Mouse (Mus musculus): ENCODE results near the gene Ttll11.

Gene Ttll11

DNA sequence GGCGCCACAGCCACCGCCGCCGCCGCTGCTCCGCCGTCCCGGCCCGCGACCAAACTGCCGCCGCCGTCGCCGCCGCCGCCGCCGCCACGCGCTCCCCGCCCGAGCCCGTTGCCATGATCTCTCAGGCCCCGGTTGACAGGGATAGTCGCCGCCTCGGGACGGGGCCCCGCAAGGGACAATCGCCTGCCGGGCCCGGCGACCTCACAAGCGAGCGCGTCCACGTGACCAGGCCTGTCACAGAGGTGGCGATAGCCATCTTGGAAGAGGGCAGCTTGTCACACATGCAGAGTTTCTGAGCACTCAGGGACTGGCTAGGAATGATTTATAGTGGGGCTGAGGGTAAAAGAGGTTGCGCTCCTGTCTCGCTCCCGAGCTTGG lies at the start of gene Ttll11:
TSS of gene Ttll11 (minus strand) at position 270 of the 378 bp plus-strand sequence.
- CTCF ChIA-PET = interaction anchor here in 2 of 4 experiments (0.6 to 1.1 kb wide), 3 partner anchors 30 to 215 kb away, joined by 3 to 4 read pairs (median 3); no protein-coding TSS in a partner anchor
- POLR2A ChIA-PET = interaction anchor here in 3 of 4 experiments (1.0 to 1.6 kb wide), 6 partner anchors 11 to 123 kb away, joined by 3 to 7 read pairs (median 3); no protein-coding TSS in a partner anchor

DNA sequence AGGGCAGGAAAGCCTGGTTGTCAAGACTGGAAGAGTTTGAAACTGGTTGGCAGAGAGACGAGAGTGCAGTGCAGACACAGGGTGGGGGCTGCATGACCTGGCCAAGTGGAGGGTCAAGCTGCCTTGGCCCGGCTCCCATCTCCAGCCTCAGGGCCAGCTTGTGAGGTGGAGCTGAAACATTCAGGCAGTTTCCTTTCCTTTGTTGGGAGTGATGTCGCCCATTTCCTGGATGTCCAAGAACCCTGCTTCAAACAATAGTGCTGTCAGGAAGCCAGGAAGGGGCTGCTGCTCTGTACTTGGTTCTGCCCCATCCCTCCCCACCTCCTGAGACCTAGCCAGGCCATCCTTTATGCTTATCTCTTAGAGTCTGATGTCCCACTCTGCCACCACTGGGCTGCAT lies 43.6 kb upstream of the Ttll11 start:
- ChIA-PET POLR2A (interaction anchor here in 1 of 4 experiments (0.8 to 1.9 kb wide), 5 partner anchors 12 to 82 kb away, joined by 3 to 6 read pairs (median 3); partner anchors contain the start of gene Lhx6), CTCF (interaction anchor here (0.5 to 4.8 kb wide), 9 partner anchors 11 to 93 kb away, joined by 3 to 29 read pairs (median 5); no protein-coding TSS in a partner anchor)

DNA sequence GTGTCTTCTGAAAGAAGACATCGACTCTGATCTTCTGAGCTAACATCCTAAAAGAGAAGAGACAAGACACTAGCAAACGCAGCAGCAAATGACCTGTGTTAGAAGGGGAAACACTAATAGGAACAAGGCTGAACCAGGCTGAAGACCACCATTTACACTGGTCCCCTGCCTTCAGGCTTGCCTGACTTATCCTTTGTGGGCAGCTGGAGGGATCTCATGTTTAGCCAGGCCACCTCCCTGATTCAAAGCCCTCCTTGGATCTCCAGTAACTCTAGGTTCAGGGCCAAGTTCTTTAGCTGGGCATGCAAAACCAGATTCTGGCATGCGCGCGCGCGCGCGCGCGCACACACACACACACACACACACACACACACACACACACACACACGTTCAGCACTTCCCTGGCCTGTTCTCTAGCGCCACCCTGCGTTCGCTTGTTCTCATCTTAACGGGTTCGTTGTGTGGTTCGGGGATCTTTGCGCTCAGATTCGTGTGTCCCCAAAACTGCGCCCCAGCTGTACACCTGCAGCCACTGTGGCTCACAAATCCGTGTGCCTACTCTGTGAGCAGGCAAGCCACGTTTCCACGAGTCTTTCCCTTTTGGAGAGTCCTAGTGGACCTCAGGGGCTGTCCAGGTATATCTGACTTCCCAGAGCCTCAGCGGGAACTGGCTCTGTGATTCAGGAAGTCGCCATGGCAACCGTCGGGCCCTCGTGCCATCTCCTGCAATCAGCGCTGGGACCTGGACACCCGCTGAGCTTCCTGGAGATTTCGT lies 41.9 kb upstream of the Ttll11 start:
- ChIA-PET POLR2A (interaction anchor here in 3 of 4 experiments (0.6 to 1.7 kb wide), 4 partner anchors 15 to 174 kb away, joined by 3 to 8 read pairs (median 3); no protein-coding TSS in a partner anchor), CTCF (interaction anchor here (0.5 to 4.8 kb wide), 33 partner anchors 8 to 1635 kb away, joined by 3 to 29 read pairs (median 4); partner anchors contain the start of genes Morn5 (in 1 of the 4), Ndufa8 (in 1 of the 4) and Pdcl (in 1 of the 4))

DNA sequence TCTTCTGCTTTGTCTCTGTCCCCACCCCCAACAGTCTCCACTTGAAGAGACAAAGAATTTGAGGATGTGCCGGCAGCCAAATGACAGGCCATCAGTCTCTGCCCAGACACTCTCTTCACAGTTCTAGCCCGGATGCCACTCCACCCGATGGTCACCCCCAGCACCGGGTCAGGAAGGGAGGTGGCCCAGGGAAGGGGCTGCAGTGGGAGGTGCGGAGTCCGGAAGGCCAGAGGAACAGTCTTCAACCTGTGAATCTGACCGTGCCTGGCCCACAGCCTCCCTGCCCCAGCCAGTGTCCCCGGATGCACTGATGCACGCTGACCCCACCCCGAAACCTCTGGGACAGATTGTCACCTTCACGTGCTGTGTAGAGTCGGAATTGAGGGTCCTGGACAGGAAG lies 33.3 kb upstream of the Ttll11 start:
- CTCF ChIA-PET = interaction anchor here in 2 of 4 experiments (1.1 to 1.2 kb wide), 3 partner anchors 8 to 186 kb away, joined by 3 to 4 read pairs (median 3); no protein-coding TSS in a partner anchor

DNA sequence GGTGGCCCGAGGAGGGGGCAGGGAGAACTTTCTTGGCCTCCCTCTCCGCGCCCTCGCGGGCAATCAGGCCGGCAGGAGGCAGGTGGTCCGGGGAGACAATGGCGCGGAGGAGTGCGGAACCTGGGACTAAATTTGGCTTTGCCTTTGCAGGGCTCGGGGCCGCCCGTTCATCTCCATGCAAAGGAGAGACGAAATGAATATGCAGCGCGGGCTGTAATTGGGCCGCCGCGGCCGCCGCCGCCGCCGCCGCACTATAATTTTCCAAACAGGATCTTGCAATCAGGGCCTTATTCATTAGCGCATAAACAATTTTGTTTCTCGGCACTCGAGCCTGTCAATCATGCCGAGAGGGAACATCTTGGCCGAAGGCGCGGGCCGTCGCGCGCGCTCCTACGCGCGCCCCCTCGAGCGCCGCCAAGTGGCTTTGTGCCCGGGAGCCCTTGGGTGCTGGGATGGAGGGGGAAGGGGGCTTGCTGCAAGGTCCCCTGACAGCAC lies 31.7 kb upstream of the Ttll11 start:
- ChIA-PET CTCF (interaction anchor here in 1 of 4 experiments (0.6 to 1.2 kb wide), 2 partner anchors 200 to 205 kb away, joined by 3 to 5 read pairs; no protein-coding TSS in a partner anchor), POLR2A (no interaction called here)

More for the DNA sequence above, 33.3 kb upstream of the Ttll11 start:
- POLR2A ChIA-PET = interaction anchor here in 1 of 4 experiments (1.4 kb wide), 1 partner anchor 186 kb away, joined by 3 read pairs; no protein-coding TSS in a partner anchor

DNA sequence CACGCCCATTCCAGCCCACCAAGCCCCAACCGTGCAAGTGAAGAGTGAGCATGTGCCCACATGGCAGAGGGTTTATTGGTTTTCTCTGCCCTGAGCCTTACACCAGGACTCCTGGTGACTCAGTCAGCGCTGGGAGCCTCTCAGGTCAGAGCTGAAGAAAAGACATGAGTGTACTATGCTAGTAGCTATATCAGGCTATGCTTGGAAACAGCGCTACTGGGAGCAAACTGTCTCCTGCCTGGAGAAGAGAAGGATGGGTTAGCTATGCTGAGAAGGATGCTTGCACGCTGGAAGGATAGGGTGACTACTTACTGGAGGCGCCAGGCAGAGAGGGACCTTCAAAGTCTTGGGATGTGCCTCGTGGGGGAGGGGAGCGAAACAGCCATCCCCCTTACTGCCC lies 30.9 kb upstream of the Ttll11 start:
- ChIA-PET CTCF (interaction anchor here (0.9 to 3.6 kb wide), 8 partner anchors 27 to 206 kb away, joined by 3 to 25 read pairs (median 4); no protein-coding TSS in a partner anchor), POLR2A (interaction anchor here in 1 of 4 experiments (1.0 to 1.4 kb wide), 2 partner anchors 13 to 200 kb away, joined by 3 to 5 read pairs; no protein-coding TSS in a partner anchor)

DNA sequence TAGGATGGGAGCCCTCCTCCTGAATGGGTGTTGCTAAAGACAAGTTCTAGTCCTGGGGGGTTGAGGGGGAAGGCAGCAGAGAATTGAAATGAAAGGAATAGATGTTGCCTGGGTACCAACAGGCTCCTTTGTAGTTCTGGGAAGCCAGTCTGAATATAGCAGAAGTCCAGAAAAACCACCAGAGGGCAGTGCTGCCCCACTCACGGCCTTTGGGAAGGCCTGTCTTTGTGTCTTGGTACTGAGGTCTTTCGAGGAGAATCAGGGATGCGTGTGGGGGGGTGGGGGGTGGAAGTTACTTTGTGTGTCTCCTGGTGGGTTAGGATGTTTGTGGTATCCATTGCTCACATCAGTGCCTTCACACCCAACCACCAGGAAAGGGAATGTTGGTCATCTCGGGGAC lies 29.7 kb upstream of the Ttll11 start:
- ChIA-PET POLR2A (interaction anchor here in 1 of 4 experiments (0.7 to 1.2 kb wide), 3 partner anchors 68 to 201 kb away, joined by 3 to 4 read pairs (median 3); no protein-coding TSS in a partner anchor), CTCF (interaction anchor here (0.6 to 4.4 kb wide), 42 partner anchors 11 to 722 kb away, joined by 3 to 38 read pairs (median 5); no protein-coding TSS in a partner anchor)

DNA sequence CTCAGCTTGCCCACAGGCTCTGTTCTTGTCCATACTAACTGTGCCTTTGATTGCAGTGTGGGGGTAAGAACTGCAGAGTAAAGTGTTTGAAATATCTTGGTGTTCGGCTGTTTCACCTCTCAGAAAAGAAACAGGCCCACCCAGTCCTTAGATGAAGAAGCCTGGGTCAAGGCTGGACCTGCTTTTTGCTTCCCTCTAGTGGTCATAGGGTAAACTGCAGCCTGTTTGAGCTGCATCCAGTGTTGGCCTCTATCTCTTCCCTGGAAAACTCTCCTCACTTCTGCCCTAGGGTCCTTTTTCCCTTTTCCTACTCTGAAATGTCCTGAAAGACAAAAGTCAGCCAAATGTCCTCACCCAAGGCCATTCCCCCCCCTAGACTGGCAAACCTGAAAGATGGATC lies 28.4 kb upstream of the Ttll11 start:
- POLR2A ChIA-PET = interaction anchor here in 1 of 4 experiments (0.5 kb wide), 1 partner anchor 472 kb away, joined by 3 read pairs; no protein-coding TSS in a partner anchor

DNA sequence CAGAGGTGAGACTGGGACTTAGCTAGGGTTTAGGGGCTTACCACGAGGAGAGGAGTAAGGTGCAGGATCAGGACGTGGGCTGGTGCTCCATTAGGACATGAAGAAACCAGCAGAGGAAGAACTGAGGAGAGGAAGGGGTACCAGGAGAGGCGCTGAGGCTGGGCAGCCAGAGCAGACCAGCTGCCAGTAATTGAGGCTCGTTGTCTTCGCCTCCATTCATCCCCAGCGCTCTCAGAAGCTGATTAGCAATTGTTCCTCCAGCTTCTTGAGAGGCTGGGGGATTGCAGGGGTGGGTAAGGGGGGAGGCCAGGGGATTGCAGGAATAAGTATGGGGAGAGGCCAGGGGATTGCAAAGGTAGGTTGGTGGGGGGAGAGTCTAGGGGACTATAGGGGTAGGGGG lies 22.5 kb upstream of the Ttll11 start:
- CTCF ChIA-PET = interaction anchor here in 2 of 4 experiments (1.2 to 1.4 kb wide), 2 partner anchors 18 kb away, joined by 4 to 6 read pairs; no protein-coding TSS in a partner anchor
- POLR2A ChIA-PET = interaction anchor here in 2 of 4 experiments (0.7 kb wide), 2 partner anchors 48 to 169 kb away, joined by 5 to 6 read pairs; no protein-coding TSS in a partner anchor

More for the DNA sequence above, 28.4 kb upstream of the Ttll11 start:
- CTCF ChIA-PET = interaction anchor here (0.6 to 4.4 kb wide), 46 partner anchors 9 to 652 kb away, joined by 3 to 38 read pairs (median 5); partner anchors contain the start of genes Morn5 (in 2 of the 4) and Ndufa8 (in 2 of the 4)

DNA sequence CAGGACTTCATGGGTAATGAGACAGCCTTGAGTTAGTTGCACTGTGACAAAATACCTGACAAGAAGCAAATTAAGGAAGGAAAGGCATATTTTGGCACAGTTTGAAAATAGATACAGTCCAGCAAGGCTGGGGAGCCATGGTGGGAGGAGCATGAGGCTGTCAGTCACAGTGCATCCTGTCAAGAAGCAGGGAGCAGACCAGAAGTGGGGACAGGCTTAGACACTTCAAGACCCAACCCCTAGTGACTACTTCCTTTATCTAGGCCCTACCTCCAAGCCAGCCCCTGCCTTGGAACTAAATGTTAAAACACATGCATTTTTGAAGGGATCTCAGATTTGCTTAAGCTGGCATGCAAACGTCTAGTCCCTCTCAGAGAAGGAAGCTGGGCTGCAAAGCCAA lies 20.7 kb upstream of the Ttll11 start:
- CTCF ChIA-PET = interaction anchor here in 2 of 4 experiments (1.9 to 2.0 kb wide), 2 partner anchors 16 kb away, joined by 5 to 6 read pairs; no protein-coding TSS in a partner anchor
- POLR2A ChIA-PET = no interaction called here

DNA sequence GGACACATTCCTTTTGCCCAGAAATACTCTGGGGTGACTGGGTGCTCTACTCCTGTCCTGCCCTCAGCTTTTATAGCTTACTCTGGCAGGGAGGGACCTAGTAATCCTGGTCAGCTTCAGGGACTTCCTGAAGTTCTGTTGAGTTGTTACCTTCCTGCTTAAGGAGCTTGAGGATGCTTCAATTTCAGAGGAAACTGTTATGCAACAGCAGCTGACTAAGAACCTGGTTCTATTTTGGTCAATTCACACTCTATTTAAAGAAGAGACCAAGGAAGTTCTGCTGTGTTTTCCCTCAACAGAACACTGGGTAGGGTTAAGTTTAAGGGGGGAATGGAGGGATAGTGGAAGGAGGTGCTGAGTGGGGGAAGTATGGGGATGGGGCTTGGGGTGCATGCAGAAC lies 19.5 kb upstream of the Ttll11 start:
- POLR2A ChIA-PET = interaction anchor here in 1 of 4 experiments (1.2 kb wide), 1 partner anchor 223 kb away, joined by 5 read pairs; no protein-coding TSS in a partner anchor
- CTCF ChIA-PET = interaction anchor here (1.1 to 2.0 kb wide), 5 partner anchors 9 to 16 kb away, joined by 4 to 8 read pairs (median 5); no protein-coding TSS in a partner anchor

DNA sequence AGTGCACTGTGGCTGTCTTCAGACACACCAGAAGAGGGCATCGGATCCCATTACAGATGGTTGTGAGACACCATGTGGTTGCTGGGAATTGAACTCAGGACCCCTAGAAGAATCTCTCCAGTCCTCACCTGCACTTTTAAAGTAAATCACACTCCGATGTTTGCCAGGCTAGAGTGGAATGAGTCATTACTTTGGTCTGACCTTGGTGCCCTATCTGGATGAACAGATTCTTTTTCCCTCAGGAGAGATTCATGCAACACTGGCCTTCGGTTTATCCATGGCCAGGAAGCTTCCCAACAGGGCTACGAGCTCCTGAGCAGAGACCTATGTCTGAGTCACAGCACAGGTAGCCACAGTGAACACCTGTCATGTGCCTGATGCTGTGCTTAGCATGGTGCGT lies 18.7 kb upstream of the Ttll11 start:
- ChIA-PET CTCF (interaction anchor here in 3 of 4 experiments (0.6 to 1.6 kb wide), 5 partner anchors 10 to 267 kb away, joined by 3 to 8 read pairs (median 5); no protein-coding TSS in a partner anchor), POLR2A (interaction anchor here in 1 of 4 experiments (1.2 kb wide), 1 partner anchor 224 kb away, joined by 5 read pairs; no protein-coding TSS in a partner anchor)

DNA sequence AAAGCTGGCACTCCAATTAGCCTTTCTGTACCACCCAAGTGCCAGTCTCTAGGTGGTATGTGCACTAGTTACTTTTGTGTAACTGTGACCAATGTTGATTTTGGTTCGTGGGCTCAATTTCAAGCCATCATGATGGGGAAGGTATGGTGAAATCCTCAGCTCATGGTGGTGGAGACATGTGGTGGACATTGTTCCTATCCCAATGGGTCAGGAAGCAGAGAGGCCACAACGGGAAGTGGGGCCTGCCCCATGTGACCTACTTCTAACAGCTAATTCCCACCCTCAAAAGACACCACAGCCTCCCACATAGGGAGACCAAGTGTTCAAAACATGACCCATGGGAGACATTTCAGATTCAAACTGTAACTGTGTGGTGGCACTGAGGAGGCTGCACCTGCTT lies 17.0 kb upstream of the Ttll11 start:
- ChIA-PET CTCF (interaction anchor here in 2 of 4 experiments (0.7 to 1.5 kb wide), 2 partner anchors 13 to 536 kb away, joined by 3 to 6 read pairs; no protein-coding TSS in a partner anchor), POLR2A (no interaction called here)

DNA sequence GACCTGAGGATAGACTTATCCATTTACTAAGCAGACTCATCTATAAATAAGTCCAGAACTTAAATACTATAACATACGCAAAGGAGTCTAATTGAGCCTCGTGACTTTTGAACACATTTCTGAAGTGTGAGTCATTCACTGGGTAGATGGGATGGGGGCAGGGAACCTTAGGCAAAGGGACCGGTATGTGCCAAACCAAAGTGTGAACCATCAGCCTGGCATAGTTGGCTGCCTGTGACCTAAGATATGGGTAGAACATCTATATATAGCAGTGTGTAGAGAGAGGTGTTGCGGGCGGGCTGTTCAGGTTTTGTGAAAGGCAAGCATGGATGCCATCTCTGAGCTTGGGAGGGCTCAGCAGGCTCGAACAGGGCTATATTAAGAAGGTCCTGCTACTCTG lies 14.6 kb upstream of the Ttll11 start:
- POLR2A ChIA-PET = no interaction called here
- CTCF ChIA-PET = no interaction called here

DNA sequence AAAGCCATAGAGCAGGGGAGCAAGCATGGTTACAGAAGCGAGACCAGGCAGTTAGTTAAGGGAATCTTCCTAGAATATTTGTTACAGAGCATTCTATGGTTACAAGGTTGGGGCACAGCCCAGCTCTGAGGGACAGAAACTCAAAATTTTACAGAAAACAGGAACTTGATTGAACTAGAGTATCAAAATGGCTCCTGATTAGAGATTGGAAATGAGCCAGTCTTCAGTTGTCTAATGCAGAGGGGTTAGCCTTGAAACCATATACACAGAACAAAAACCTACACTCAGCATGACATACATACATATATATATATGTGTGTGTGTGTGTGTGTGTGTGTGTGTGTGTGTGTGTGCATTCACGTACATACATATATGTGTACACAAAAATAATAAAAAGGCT lies 13.8 kb upstream of the Ttll11 start:
- ChIA-PET POLR2A (no interaction called here), CTCF (interaction anchor here in 2 of 4 experiments (1.6 to 1.7 kb wide), 2 partner anchors 10 kb away, joined by 5 to 10 read pairs; no protein-coding TSS in a partner anchor)

DNA sequence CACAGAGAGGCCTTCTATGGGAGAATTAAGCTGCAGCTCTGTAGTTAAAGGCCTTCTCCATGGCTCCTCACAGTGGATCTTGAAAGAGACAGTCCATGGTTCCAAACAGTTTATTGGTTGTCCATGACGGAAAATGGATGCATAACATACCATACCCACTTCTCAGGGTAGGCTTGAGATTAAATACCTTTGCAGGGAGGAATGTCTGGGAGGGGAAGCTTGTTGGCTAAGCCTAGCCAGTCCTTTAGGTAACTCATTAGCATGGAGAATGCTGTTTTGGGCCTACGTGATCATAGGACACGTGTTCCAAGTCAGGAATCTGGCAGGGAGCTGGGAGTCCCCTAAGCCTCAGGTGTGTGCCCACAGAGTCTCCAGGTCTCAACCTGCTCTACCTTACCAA lies 12.5 kb upstream of the Ttll11 start:
- CTCF ChIA-PET = interaction anchor here in 2 of 4 experiments (1.6 to 1.7 kb wide), 2 partner anchors 8 kb away, joined by 5 to 10 read pairs; no protein-coding TSS in a partner anchor
- POLR2A ChIA-PET = no interaction called here

DNA sequence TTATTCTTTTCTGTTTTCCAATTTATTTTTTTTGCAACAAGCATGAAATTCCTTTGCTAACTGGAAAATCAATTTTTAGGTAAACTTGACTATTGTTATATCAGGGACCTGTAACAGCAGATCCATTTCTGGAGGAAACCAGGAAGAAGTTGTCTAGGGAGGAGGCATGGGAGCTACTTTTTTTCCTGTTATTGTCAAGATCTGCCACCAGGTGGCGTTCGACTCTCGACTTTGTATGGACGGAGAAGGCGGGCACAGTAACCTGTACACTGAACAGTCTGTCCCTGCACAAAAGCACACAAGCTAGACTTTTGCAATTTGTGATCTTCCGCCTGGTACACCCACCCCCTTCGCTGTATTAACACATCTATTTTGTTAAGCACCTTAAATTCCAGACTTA lies 4.2 kb upstream of the Ttll11 start:
- ChIA-PET POLR2A (interaction anchor here in 1 of 4 experiments (0.5 kb wide), 1 partner anchor 271 kb away, joined by 4 read pairs; no protein-coding TSS in a partner anchor), CTCF (interaction anchor here (0.5 to 2.0 kb wide), 76 partner anchors 8 to 586 kb away, joined by 3 to 38 read pairs (median 4); partner anchors contain the start of genes Morn5 (in 1 of the 4) and Ndufa8 (in 1 of the 4))

DNA sequence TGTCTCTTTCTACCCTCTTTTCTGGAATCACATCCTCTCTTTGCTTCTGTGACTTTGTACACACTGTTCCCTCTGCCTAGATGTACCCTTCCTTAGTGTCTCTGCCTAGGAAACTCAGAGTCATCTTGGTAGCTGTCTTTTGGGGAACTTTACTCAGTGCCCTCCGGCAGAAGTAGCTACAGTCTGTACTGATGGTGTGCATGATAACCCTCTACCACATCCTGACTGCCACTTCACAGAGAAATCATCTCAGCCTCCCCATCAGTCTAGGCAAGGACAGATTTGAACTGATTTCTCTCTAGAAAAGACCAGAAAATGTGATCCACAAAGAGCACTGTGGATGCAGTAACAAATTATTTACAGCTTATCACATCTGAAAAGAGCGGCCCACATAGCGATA lies 2.2 kb upstream of the Ttll11 start:
- POLR2A ChIA-PET = no interaction called here

More for the DNA sequence above, 2.2 kb upstream of the Ttll11 start:
- CTCF ChIA-PET = interaction anchor here in 3 of 4 experiments (0.7 to 1.2 kb wide), 3 partner anchors 26 to 1572 kb away, joined by 3 to 4 read pairs (median 3); no protein-coding TSS in a partner anchor
